Mouse (Mus musculus) lung, adult 2 months (tissue): Measurements from ENCODE around the gene Zfp513.

Experiments used
- CTCF ChIP-seq: fragments of 200-500 bp; IDR thresholded peaks from 2 replicates; pipeline ENCODE4 v1.5.1; 2011; ENCODE audit warnings: mild to moderate bottlenecking, low read length, control low read depth; ENCODE audit not compliant: insufficient read depth
- POLR2A ChIP-seq: fragments of 200-500 bp; IDR thresholded peaks from 2 replicates; pipeline ENCODE4 v1.6.1; 2011; ENCODE audit warnings: low read depth, mild to moderate bottlenecking, control low read depth, low read length, borderline replicate concordance; ENCODE audit errors: extremely low read depth

GRCm38 (mm10) chr5:31154152-31154553, 48.0 kb downstream of the Zfp513 start, which contains the start of gene Mpv17:
- TF ChIP-seq CTCF (no peak), POLR2A (peak; percentile 94; the same call in 1 of the 2 replicates)
